Mouse (Mus musculus): ENCODE results near the gene Mtx1. TPM values are rescaled to one million over a fixed set of nuclear protein-coding genes. Genes with fewer than 3 reads are reported as not detected.

Mtx1 gene
- polyA plus RNA-seq, 1 experiment = 482 TPM

- Histone ChIP-seq H3K4me3 (ENCODE audit: control insufficient read depth, low read depth, low read length) (no peak overlapping the region), H3K4me1 (ENCODE audit: control insufficient read depth, insufficient read depth, low read length) (peaks cover 21% of the 10 kb centered on the region)
- no peak for TF ChIP-seq POLR2A (IDR thresholded peaks at IDR 0.05; ENCODE audit: control insufficient read depth, low read depth, low read length)
- peak; percentile 68 for TF ChIP-seq CTCF (IDR thresholded peaks at IDR 0.05; ENCODE audit: control insufficient read depth, insufficient read depth, insufficient replicate concordance, low read depth, low read length)
These were observed 15.5 kb upstream of the Mtx1 start for GRCm38 (mm10) chr3:89242331-89242895.

GRCm38 (mm10) chr3:89238494-89238893, 11.6 kb upstream of the Mtx1 start:
- H3K27me3 ChIP-seq (ENCODE audit: control insufficient read depth, insufficient read depth, low read length) = no peaks in the 10 kb centered on the region
- peaks cover 3% of the 10 kb centered on the region; the same call in 1 of the 2 replicates for H3K4me1 ChIP-seq (ENCODE audit: control insufficient read depth, insufficient read depth, low read length)
- H3K27ac ChIP-seq (ENCODE audit: control insufficient read depth, insufficient read depth, low read depth, low read length) = no peak overlapping the region
- TF ChIP-seq CTCF (IDR thresholded peaks at IDR 0.05; ENCODE audit: control insufficient read depth, insufficient read depth, insufficient replicate concordance, low read depth, low read length) (no peak), POLR2A (IDR thresholded peaks at IDR 0.05; ENCODE audit: control insufficient read depth, low read depth, low read length) (no peak)
- no peaks in the 10 kb centered on the region for H3K36me3 ChIP-seq (ENCODE audit: control insufficient read depth, insufficient read depth, low read length)
- H3K4me3 ChIP-seq (ENCODE audit: control insufficient read depth, low read depth, low read length) = no peak overlapping the region

More at GRCm38 (mm10) chr3:89242331-89242895, 15.5 kb upstream of the Mtx1 start:
- H3K27me3 ChIP-seq (ENCODE audit: control insufficient read depth, insufficient read depth, low read length) = no peaks in the 10 kb centered on the region; the same call in 1 of the 2 replicates
- H3K36me3 ChIP-seq (ENCODE audit: control insufficient read depth, insufficient read depth, low read length) = no peaks in the 10 kb centered on the region
- no peak overlapping the region for H3K27ac ChIP-seq (ENCODE audit: control insufficient read depth, insufficient read depth, low read depth, low read length)

- H3K27ac ChIP-seq (ENCODE audit: control insufficient read depth, insufficient read depth, low read depth, low read length) = no peak overlapping the region
- no peaks in the 10 kb centered on the region for H3K27me3 ChIP-seq (ENCODE audit: control insufficient read depth, insufficient read depth, low read length)
- H3K4me3 ChIP-seq (ENCODE audit: control insufficient read depth, low read depth, low read length) = no peak overlapping the region
- TF ChIP-seq POLR2A (IDR thresholded peaks at IDR 0.05; ENCODE audit: control insufficient read depth, low read depth, low read length) (no peak), CTCF (IDR thresholded peaks at IDR 0.05; ENCODE audit: control insufficient read depth, insufficient read depth, insufficient replicate concordance, low read depth, low read length) (no peak)
- no peaks in the 10 kb centered on the region for H3K4me1 ChIP-seq (ENCODE audit: control insufficient read depth, insufficient read depth, low read length)
- H3K36me3 ChIP-seq (ENCODE audit: control insufficient read depth, insufficient read depth, low read length) = no peaks in the 10 kb centered on the region
These were observed 10.8 kb upstream of the Mtx1 start for GRCm38 (mm10) chr3:89237682-89238081.

- H3K27ac ChIP-seq (ENCODE audit: control insufficient read depth, insufficient read depth, low read depth, low read length) = no peak overlapping the region
- TF ChIP-seq CTCF (IDR thresholded peaks at IDR 0.05; ENCODE audit: control insufficient read depth, insufficient read depth, insufficient replicate concordance, low read depth, low read length) (no peak), POLR2A (IDR thresholded peaks at IDR 0.05; ENCODE audit: control insufficient read depth, low read depth, low read length) (no peak)
- no peaks in the 10 kb centered on the region for H3K36me3 ChIP-seq (ENCODE audit: control insufficient read depth, insufficient read depth, low read length)
These were observed 9.6 kb upstream of the Mtx1 start for GRCm38 (mm10) chr3:89236516-89236915.

GRCm38 (mm10) chr3:89233562-89234110, 6.7 kb upstream of the Mtx1 start:
- Histone ChIP-seq H3K27ac (ENCODE audit: control insufficient read depth, insufficient read depth, low read depth, low read length) (no peak overlapping the region), H3K27me3 (ENCODE audit: control insufficient read depth, insufficient read depth, low read length) (no peaks in the 10 kb centered on the region), H3K4me1 (ENCODE audit: control insufficient read depth, insufficient read depth, low read length) (peaks cover 3% of the 10 kb centered on the region), H3K36me3 (ENCODE audit: control insufficient read depth, insufficient read depth, low read length) (no peaks in the 10 kb centered on the region), H3K4me3 (ENCODE audit: control insufficient read depth, low read depth, low read length) (no peak overlapping the region)
- TF ChIP-seq CTCF (IDR thresholded peaks at IDR 0.05; ENCODE audit: control insufficient read depth, insufficient read depth, insufficient replicate concordance, low read depth, low read length) = no peak
- TF ChIP-seq POLR2A (IDR thresholded peaks at IDR 0.05; ENCODE audit: control insufficient read depth, low read depth, low read length) = no peak

More at GRCm38 (mm10) chr3:89236516-89236915, 9.6 kb upstream of the Mtx1 start:
- Histone ChIP-seq H3K4me3 (ENCODE audit: control insufficient read depth, low read depth, low read length) (no peak overlapping the region), H3K27me3 (ENCODE audit: control insufficient read depth, insufficient read depth, low read length) (no peaks in the 10 kb centered on the region), H3K4me1 (ENCODE audit: control insufficient read depth, insufficient read depth, low read length) (no peaks in the 10 kb centered on the region)

GRCm38 (mm10) chr3:89232614-89233013, 5.7 kb upstream of the Mtx1 start:
- H3K27me3 ChIP-seq (ENCODE audit: control insufficient read depth, insufficient read depth, low read length) = no peaks in the 10 kb centered on the region
- peaks cover 6% of the 10 kb centered on the region for H3K4me1 ChIP-seq (ENCODE audit: control insufficient read depth, insufficient read depth, low read length)
- no peak for TF ChIP-seq CTCF (IDR thresholded peaks at IDR 0.05; ENCODE audit: control insufficient read depth, insufficient read depth, insufficient replicate concordance, low read depth, low read length)
- no peak for TF ChIP-seq POLR2A (IDR thresholded peaks at IDR 0.05; ENCODE audit: control insufficient read depth, low read depth, low read length)
- no peaks in the 10 kb centered on the region for H3K36me3 ChIP-seq (ENCODE audit: control insufficient read depth, insufficient read depth, low read length)
- H3K4me3 ChIP-seq (ENCODE audit: control insufficient read depth, low read depth, low read length) = no peak overlapping the region
- no peak overlapping the region for H3K27ac ChIP-seq (ENCODE audit: control insufficient read depth, insufficient read depth, low read depth, low read length)

- no peaks in the 10 kb centered on the region for H3K27me3 ChIP-seq (ENCODE audit: control insufficient read depth, insufficient read depth, low read length)
- peaks cover 12% of the 10 kb centered on the region for H3K4me1 ChIP-seq (ENCODE audit: control insufficient read depth, insufficient read depth, low read length)
- H3K36me3 ChIP-seq (ENCODE audit: control insufficient read depth, insufficient read depth, low read length) = no peaks in the 10 kb centered on the region
- no peak for TF ChIP-seq CTCF (IDR thresholded peaks at IDR 0.05; ENCODE audit: control insufficient read depth, insufficient read depth, insufficient replicate concordance, low read depth, low read length)
- no peak for TF ChIP-seq POLR2A (IDR thresholded peaks at IDR 0.05; ENCODE audit: control insufficient read depth, low read depth, low read length)
- no peak overlapping the region for H3K27ac ChIP-seq (ENCODE audit: control insufficient read depth, insufficient read depth, low read depth, low read length)
- H3K4me3 ChIP-seq (ENCODE audit: control insufficient read depth, low read depth, low read length) = no peak overlapping the region
These were observed 4.9 kb upstream of the Mtx1 start for GRCm38 (mm10) chr3:89231772-89232275.
